Mouse (Mus musculus) intestine, embryonic 16.5 days (tissue): ENCODE results near the gene Clstn1. TPM values are rescaled to one million over a fixed set of nuclear protein-coding genes. Genes with fewer than 3 reads are reported as not detected.

Experiments used
- ATAC-seq: fragments of 200-750 bp; cut with Nextera tagmentation; 2 replicates; pipeline ENCODE4 v1.8.0; 2017; ENCODE audit warnings: moderate TSS enrichment, moderate library complexity
- H3K27ac ChIP-seq: fragments of 300-500 bp; sonication (generic); 2 replicates; pipeline ENCODE4 v1.5.1; 2014; ENCODE audit warnings: mild to moderate bottlenecking, low read length
- H3K27me3 ChIP-seq: fragments of 300-500 bp; sonication (generic); replicated peaks from 2 replicates; pipeline ENCODE4 v1.6.1; 2014; ENCODE audit warnings: low read length, control low read depth, mixed read lengths; ENCODE audit not compliant: control insufficient read depth, insufficient read depth
- H3K36me3 ChIP-seq: fragments of 300-500 bp; sonication (generic); 2 replicates; pipeline ENCODE4 v1.6.1; 2014; ENCODE audit warnings: low read length, control low read depth; ENCODE audit not compliant: control insufficient read depth, insufficient read depth
- H3K4me1 ChIP-seq: fragments of 300-500 bp; sonication (generic); 2 replicates; pipeline ENCODE4 v1.6.1; 2014; ENCODE audit warnings: low read length, control low read depth, mixed read lengths; ENCODE audit not compliant: control insufficient read depth, insufficient read depth
- H3K4me2 ChIP-seq: fragments of 300-500 bp; sonication (generic); 2 replicates; pipeline ENCODE4 v1.6.1; 2014; ENCODE audit warnings: low read depth, low read length, control low read depth
- H3K4me3 ChIP-seq: fragments of 300-500 bp; sonication (generic); 2 replicates; pipeline ENCODE4 v1.5.1; 2014; ENCODE audit warnings: mild to moderate bottlenecking, low read length
- H3K9ac ChIP-seq: fragments of 300-500 bp; sonication (generic); 2 replicates; pipeline ENCODE4 v1.6.1; 2014; ENCODE audit warnings: low read depth, low read length
- H3K9me3 ChIP-seq: fragments of 300-500 bp; sonication (generic); 2 replicates; pipeline ENCODE4 v1.6.1; 2016; ENCODE audit warnings: low read length, control low read depth; ENCODE audit not compliant: control insufficient read depth
- WGBS: fragments of 180-500 bp; shearing (Covaris S2); extraction: QIAGEN DNeasy Blood & Tissue Kit; methylation state at CpG from one replicate; pipeline ENCODE4 v1.1.7; 2014; 5-methylcytosine and 5-hydroxymethylcytosine counted together
- polyA plus RNA-seq: library from polyadenylated mRNA; unstranded; fragments of >200 nt; fragmentation: Nextera tagmentation; extraction: Ambion mirVana; gene quantifications from 2 replicates; pipeline ENCODE4 v1.2.1, GENCODE M21; 2015

The Clstn1 gene
- polyA plus RNA-seq, 1 experiment from 2014 or later, result 10.8 TPM

DNA sequence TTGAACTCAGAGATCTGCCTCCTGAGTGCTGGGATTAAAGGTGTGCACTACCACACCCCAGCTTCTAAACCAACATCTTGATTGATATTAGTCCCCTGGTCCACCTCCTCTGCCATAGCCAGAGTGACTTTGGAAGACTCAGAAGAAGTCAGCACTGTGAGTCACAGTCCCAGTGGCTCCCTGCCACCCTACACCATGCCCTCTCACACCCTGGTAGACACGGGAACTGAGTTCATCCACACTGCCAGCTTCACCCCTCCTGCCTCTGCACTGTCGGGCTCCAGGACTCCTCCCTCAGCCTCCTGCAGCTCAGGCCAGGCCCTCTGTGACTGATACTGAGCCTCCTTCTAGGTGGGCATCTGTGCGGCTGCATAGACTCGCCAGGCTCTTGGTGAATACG lies 35.4 kb upstream of the Clstn1 start:
- WGBS, result 82% methylated on average over 5 of the region's 5 CpGs
- no peaks in the 10 kb centered on the region for H3K4me1 ChIP-seq

DNA sequence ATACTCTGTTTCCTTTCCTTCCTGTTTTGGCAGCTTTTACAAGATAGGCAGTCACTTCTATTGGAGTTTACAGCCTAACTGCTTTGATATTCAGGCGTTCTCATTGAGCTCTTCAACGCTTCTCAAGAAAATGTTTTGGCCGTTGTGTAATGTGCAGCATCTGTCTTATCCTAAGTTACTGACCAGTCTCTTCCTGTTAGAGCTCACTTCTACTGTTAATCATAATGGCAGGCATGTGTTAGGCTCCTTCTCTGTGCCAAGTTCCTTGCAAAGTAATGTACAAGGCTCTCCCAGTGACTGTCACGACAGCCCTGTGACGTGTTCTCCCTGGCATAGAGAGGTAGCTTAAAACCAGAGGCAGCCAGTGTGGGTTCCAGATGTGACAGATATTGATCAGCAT lies 34.6 kb upstream of the Clstn1 start:
- 68% methylated on average over 5 of the region's 5 CpGs for WGBS
- no peak overlapping the region for H3K4me2 ChIP-seq
- no peak for ATAC-seq

More for the DNA sequence above, 35.4 kb upstream of the Clstn1 start:
- H3K9ac ChIP-seq, result no peak overlapping the region
- no peaks in the 10 kb centered on the region for H3K27me3 ChIP-seq
- no peak overlapping the region for H3K4me3 ChIP-seq
- no peak for ATAC-seq
- H3K4me2 ChIP-seq, result no peak overlapping the region
- H3K9me3 ChIP-seq, result no peaks in the 10 kb centered on the region
- H3K27ac ChIP-seq, result no peak overlapping the region
- no peaks in the 10 kb centered on the region for H3K36me3 ChIP-seq

DNA sequence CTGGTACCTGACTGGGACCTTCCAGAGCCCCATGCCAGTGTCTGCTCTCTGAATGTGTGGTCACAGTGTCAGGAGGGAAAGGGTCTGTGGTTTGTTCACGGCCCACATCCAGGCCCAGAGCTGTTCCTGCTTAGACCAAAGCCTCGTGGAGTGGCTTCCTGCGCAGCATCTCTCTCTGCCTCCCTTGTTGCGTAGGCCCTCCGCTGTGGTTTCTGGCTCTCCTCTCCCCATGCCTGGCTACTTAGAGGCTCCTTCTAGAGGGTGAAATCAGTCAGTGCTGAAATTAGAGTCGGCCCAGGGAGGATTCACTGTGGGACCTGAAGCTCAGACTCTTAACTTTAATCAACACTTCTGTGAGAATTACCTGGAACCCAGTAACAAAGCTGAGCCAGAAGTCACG lies 32.4 kb upstream of the Clstn1 start:
- H3K36me3 ChIP-seq, result no peaks in the 10 kb centered on the region
- no peaks in the 10 kb centered on the region for H3K27me3 ChIP-seq
- no peak overlapping the region for H3K27ac ChIP-seq
- H3K9me3 ChIP-seq, result no peaks in the 10 kb centered on the region
- no peak overlapping the region for H3K4me3 ChIP-seq
- H3K4me1 ChIP-seq, result 0 out of 2 replicates have a peak, but pooled peaks cover 3% of the 10 kb centered on the region
- H3K4me2 ChIP-seq, result no peak overlapping the region
- WGBS, result 67% methylated on average over 7 of the region's 7 CpGs
- H3K9ac ChIP-seq, result no peak overlapping the region
- no peak for ATAC-seq

More for the DNA sequence above, 34.6 kb upstream of the Clstn1 start:
- H3K9ac ChIP-seq, result no peak overlapping the region
- H3K9me3 ChIP-seq, result no peaks in the 10 kb centered on the region
- no peak overlapping the region for H3K4me3 ChIP-seq
- no peaks in the 10 kb centered on the region for H3K27me3 ChIP-seq
- no peak overlapping the region for H3K27ac ChIP-seq
- H3K36me3 ChIP-seq, result no peaks in the 10 kb centered on the region
- H3K4me1 ChIP-seq, result no peaks in the 10 kb centered on the region

DNA sequence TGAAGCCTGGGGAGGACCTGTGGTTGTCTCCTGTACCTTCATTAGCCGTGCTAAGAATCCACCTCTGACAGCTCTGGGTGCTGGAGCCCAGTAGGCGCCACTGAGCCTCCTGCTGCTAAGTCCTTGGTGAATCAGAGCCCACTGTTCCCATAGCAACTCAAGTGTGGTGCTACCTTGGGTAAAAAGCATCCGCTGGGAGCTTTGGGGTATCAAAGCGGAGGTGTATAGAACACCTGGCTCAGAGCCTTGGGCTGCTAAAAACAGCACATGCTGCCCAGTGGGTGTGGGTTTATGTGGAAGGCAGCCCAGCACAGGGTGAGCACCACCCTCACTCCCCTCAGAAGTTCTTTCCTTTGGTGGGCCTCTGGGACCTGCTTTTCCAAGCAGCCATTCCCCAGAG lies 30.2 kb upstream of the Clstn1 start:
- 86% methylated on average over 4 of the region's 4 CpGs for WGBS
- Histone ChIP-seq H3K27ac (no peak overlapping the region), H3K4me3 (no peak overlapping the region), H3K4me2 (no peak overlapping the region), H3K36me3 (no peaks in the 10 kb centered on the region), H3K9ac (no peak overlapping the region), H3K4me1 (0 out of 2 replicates have a peak, but pooled peaks cover 3% of the 10 kb centered on the region), H3K9me3 (no peaks in the 10 kb centered on the region), H3K27me3 (no peaks in the 10 kb centered on the region)
- no peak for ATAC-seq

DNA sequence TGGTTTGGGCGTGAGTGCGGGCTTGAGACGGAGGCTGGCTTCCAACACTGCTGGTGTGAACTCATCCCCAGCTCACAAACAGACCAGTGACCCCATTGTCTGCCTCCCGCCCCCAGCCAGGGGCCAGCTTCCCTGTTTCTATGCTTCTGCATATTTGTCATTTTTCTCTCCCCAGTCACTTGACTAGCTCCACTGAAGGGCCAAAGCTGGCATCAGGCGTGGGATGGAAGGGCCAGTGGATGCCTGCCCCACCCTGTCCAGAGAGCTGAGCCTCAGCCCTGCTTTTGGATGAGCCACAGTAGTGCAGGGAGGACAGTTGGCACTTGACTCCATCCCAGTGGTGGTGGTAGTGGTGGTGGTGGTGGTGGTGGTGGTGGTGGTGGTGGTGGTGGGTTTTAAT lies 28.4 kb upstream of the Clstn1 start:
- H3K9me3 ChIP-seq, result no peaks in the 10 kb centered on the region
- no peak overlapping the region for H3K27ac ChIP-seq
- 0 out of 2 replicates have a peak, but pooled peaks have one; percentile 3 for ATAC-seq
- H3K27me3 ChIP-seq, result no peaks in the 10 kb centered on the region
- H3K36me3 ChIP-seq, result no peaks in the 10 kb centered on the region
- H3K4me1 ChIP-seq, result peaks cover 14% of the 10 kb centered on the region
- H3K4me3 ChIP-seq, result no peak overlapping the region
- no peak overlapping the region for H3K9ac ChIP-seq
- 86% methylated on average over 5 of the region's 5 CpGs for WGBS
- no peak overlapping the region for H3K4me2 ChIP-seq

DNA sequence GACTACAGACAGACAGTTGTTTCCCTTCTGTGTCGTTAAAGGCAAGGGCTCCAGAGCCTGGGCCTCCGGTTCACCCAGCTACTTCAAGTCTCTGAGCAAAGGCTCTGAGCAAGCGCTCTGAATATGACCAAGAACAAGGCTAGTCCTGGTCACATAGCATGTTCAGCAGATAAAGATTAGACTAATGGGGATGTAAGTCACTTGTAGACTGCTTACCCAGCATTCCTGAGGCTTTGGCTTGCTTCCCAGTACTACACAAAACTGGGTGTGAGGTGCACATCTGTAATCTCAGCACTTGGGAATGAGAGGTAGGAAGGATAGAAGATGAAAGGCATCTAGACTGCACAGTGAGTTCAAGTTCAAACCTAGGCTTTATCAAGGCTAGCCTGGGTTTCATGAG lies 27.9 kb upstream of the Clstn1 start:
- no peaks in the 10 kb centered on the region for H3K27me3 ChIP-seq
- peaks cover 18% of the 10 kb centered on the region for H3K4me1 ChIP-seq
- H3K4me3 ChIP-seq, result no peak overlapping the region
- no peaks in the 10 kb centered on the region for H3K36me3 ChIP-seq
- no peaks in the 10 kb centered on the region for H3K9me3 ChIP-seq
- no peak overlapping the region for H3K27ac ChIP-seq
- no peak overlapping the region for H3K9ac ChIP-seq
- no peak overlapping the region for H3K4me2 ChIP-seq
- 66% methylated on average over 3 of the region's 3 CpGs for WGBS
- 0 out of 2 replicates have a peak, but pooled peaks have one; percentile 12 for ATAC-seq

DNA sequence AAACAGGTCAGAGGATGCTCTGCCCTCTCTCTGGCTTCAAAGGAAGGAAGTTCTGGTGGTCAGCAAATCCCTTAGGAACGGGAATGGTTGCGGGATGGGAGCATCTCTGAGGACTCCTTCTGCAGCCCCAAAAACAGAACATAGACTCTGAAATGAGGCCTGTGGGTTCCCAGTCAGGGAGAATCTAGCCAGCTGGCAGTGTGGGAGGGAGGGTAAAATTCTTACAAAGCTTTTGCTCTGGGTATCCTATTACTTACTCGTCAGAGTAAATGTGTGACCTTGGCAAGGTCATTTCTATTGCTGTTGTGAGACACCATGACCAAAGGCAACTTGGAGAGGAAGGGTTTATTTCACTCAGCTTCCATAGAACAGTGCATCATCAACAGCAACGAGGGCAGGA lies 24.9 kb upstream of the Clstn1 start:
- Histone ChIP-seq H3K9me3 (no peaks in the 10 kb centered on the region), H3K27me3 (no peaks in the 10 kb centered on the region), H3K36me3 (no peaks in the 10 kb centered on the region), H3K4me3 (no peak overlapping the region), H3K4me1 (peaks cover 38% of the 10 kb centered on the region), H3K4me2 (no peak overlapping the region), H3K27ac (no peak overlapping the region), H3K9ac (no peak overlapping the region)
- ATAC-seq, result no peak
- WGBS, result 91% methylated on average over 4 of the region's 4 CpGs

DNA sequence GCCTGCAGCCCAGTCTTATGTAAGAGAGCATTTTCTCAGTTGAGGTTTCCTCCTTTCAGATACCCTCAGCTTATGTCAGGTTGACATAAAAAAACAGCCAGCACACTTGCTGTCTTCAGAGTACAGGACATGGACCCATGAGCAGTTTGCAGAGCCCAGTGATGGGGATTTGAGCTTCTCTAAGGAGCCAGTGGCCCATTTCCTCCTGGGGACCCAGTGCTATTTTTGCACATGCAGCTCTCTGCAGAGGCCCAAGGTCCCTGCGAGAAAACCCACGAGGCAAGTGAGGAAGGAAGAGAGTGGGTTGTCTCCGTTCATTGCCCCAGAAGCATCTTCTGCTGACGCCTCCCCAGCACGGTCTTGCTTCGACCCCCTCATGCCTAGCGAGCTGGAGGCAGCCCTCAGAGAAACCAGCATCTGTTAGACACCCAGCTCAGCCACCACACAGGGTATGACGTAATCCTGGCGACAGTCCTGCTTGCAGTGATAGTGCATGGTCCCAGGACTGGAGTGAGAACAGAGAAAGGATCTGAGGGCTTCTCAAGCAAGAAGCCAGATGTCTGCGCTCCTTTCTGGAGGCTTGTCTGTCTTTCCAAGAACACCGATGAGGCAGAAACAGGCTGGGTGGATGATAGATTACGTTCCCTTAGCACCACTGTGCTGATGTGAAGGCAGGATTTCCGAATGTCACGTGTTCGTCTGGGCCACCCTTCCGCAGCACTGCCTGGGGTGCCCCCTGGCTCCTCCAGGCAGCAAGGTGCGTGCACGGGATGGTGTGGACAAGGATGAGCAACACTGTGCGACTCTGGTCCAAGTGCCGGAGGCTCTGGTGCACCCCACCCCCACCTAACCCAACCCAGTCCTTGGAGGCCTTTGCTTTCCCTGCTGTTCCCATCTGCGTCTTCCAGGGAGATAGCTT lies 24.0 kb upstream of the Clstn1 start:
- Histone ChIP-seq H3K27ac (peak overlapping the region; percentile 43; the same call in 1 of the 2 replicates), H3K4me3 (no peak overlapping the region), H3K9ac (peak overlapping the region; percentile 53), H3K4me2 (no peak overlapping the region), H3K36me3 (no peaks in the 10 kb centered on the region), H3K27me3 (no peaks in the 10 kb centered on the region), H3K9me3 (no peaks in the 10 kb centered on the region), H3K4me1 (peaks cover 38% of the 10 kb centered on the region)
- WGBS, result 44% methylated on average over 21 of the region's 21 CpGs
- no peak for ATAC-seq

DNA sequence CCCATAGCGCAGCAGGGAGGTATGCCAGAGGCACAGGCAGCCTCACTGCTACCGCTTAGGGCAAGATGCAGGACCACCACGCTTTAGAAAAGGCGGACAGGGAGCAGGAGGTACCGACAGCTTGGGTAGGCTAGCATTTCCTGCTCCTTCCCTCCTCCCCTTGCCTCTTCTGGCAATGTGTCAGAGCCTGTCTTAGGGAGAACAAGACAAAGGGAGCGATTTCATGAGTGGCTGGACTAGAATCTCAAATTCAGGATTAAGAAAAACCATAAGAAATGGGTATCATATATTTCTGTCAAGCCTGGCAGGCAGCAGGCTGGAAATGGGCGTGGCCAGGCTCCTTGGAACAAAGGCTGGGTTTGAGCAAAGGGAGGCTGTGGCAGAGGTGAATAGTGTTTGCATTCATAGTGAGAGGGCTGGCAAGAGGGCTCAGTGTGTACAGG lies 23.3 kb upstream of the Clstn1 start:
- no peaks in the 10 kb centered on the region for H3K9me3 ChIP-seq
- ATAC-seq, result no peak
- no peak overlapping the region for H3K4me3 ChIP-seq
- WGBS, result 42% methylated on average over 7 of the region's 7 CpGs
- H3K27me3 ChIP-seq, result no peaks in the 10 kb centered on the region
- H3K36me3 ChIP-seq, result no peaks in the 10 kb centered on the region
- peaks cover 40% of the 10 kb centered on the region for H3K4me1 ChIP-seq
- H3K4me2 ChIP-seq, result no peak overlapping the region
- H3K9ac ChIP-seq, result peak overlapping the region; percentile 53
- H3K27ac ChIP-seq, result peak overlapping the region; percentile 43
